Mouse (Mus musculus) lung, embryonic 14.5 days (tissue): ENCODE measurements at regions not wholly inside any gene's neighbourhood (a gene's known extent, or its start where the extent isn't known, plus 50 kb on each side); places are given as distances from the start of the nearest gene placed in this dataset.
"Not testable (repeated sequence)": the region's sequence is repeated elsewhere in the genome, so short reads cannot be mapped to it uniquely, and the experiment has no call there.

ENCODE experiments used
- ATAC-seq: fragments of 200-750 bp; cut with Nextera tagmentation; 2 replicates; pipeline ENCODE4 v1.8.0; 2017; ENCODE audit warnings: mild to moderate bottlenecking, moderate TSS enrichment, moderate library complexity; ENCODE audit not compliant: insufficient read depth
- DNase-seq: peaks from one replicate; pipeline ENCODE4 v3.0.0-alpha.2; 2015
- H3K27ac ChIP-seq: fragments of 300-500 bp; sonication (generic); 2 replicates; pipeline ENCODE4 v1.5.1; 2014; ENCODE audit warnings: low read depth, mild to moderate bottlenecking, moderate library complexity
- H3K27me3 ChIP-seq: fragments of 300-500 bp; sonication (generic); 2 replicates; pipeline ENCODE4 v1.6.1; 2014; ENCODE audit warnings: low read length, control low read depth; ENCODE audit not compliant: insufficient read depth
- H3K36me3 ChIP-seq: fragments of 300-500 bp; sonication (generic); 2 replicates; pipeline ENCODE4 v1.6.1; 2014; ENCODE audit warnings: control low read depth; ENCODE audit not compliant: insufficient read depth
- H3K4me1 ChIP-seq: fragments of 300-500 bp; sonication (generic); 2 replicates; pipeline ENCODE4 v1.6.1; 2014; ENCODE audit warnings: antibody characterized with exemption, control low read depth; ENCODE audit not compliant: insufficient read depth
- H3K4me2 ChIP-seq: fragments of 300-500 bp; sonication (generic); 2 replicates; pipeline ENCODE4 v1.6.1; 2014; ENCODE audit warnings: mild to moderate bottlenecking
- H3K4me3 ChIP-seq: fragments of 300-500 bp; sonication (generic); 2 replicates; pipeline ENCODE4 v1.5.1; 2014; ENCODE audit warnings: low read depth, low read length
- H3K9ac ChIP-seq: fragments of 300-500 bp; sonication (generic); 2 replicates; pipeline ENCODE4 v1.6.1; 2014
- H3K9me3 ChIP-seq: fragments of 300-500 bp; sonication (generic); 2 replicates; pipeline ENCODE4 v1.6.1; 2016; ENCODE audit warnings: low read depth, low read length, control low read depth
- CTCF ChIP-seq: IDR thresholded peaks from 2 replicates; pipeline ENCODE4 v1.5.1; 2016; ENCODE audit warnings: antibody characterized with exemption, low read depth
- WGBS: fragments of 180-500 bp; shearing (Covaris S2); extraction: QIAGEN DNeasy Blood & Tissue Kit; methylation state at CpG from one replicate; pipeline ENCODE4 v1.1.7; 2014; 5-methylcytosine and 5-hydroxymethylcytosine counted together

DNA sequence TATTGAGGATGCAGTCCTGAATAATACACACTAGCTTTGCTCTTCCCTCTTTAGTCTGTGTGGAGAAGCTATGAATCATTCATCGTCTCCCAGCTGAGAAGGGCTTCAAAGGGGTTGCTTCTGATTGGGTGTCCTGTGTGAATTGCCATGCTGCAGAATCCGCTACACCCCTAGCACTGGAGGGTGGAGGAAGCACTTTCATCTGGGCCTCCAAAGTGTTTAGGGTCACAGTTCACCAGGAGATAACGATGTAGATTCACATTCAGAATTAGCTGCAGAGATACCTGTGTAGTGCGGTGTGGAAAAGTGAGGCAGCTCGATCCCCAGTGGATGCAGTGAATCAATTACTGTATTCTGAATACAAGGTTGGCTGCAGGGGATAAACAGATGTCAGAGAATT lies 301.2 kb upstream of the Ednrb start:
- Histone ChIP-seq H3K36me3 (no peaks in the 10 kb centered on the region), H3K27me3 (no peaks in the 10 kb centered on the region), H3K4me3 (no peak overlapping the region), H3K27ac (no peak overlapping the region), H3K9me3 (no peaks in the 10 kb centered on the region), H3K4me1 (no peaks in the 10 kb centered on the region), H3K9ac (no peak overlapping the region), H3K4me2 (no peak overlapping the region)
- ATAC-seq (no peak), DNase-seq (no peak)
- TF ChIP-seq CTCF = no peak
- WGBS = 37% methylated on average over 5 of the region's 5 CpGs

- ATAC-seq (no peak), DNase-seq (no peak)
- no peak overlapping the region for H3K4me2 ChIP-seq
- H3K9me3 ChIP-seq = no peaks in the 10 kb centered on the region
- no peaks in the 10 kb centered on the region for H3K36me3 ChIP-seq
- no peaks in the 10 kb centered on the region for H3K27me3 ChIP-seq
- no peak overlapping the region for H3K27ac ChIP-seq
- H3K4me3 ChIP-seq = no peak overlapping the region
- 78% methylated on average over 14 of the region's 14 CpGs for WGBS
- no peaks in the 10 kb centered on the region for H3K4me1 ChIP-seq
- no peak overlapping the region for H3K9ac ChIP-seq
- TF ChIP-seq CTCF = no peak
These were observed 271.1 kb upstream of the Ednrb start for GRCm38 (mm10) chr14:104114986-104115951.

DNA sequence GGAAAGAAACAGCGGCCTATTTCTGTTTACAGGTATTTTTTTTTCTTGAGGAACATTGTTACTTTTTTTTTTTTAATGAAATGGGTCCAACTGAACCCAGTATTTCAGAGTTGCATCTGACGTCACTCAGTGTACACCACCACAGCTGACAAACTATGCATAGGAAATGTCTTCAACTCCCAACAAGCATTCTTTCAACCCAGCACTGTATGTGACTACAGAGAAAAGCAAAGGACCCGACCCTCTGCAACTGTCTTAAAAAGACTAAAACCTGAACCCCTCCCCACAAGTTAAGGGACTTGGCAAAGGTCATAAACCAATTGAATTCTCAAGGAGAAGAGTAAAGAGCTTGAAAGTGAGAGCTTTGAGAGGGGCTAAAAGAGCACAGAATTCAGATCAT lies 270.0 kb upstream of the Ednrb start:
- Histone ChIP-seq H3K27ac (no peak overlapping the region), H3K9me3 (no peaks in the 10 kb centered on the region), H3K4me2 (no peak overlapping the region), H3K27me3 (no peaks in the 10 kb centered on the region), H3K4me3 (no peak overlapping the region), H3K36me3 (no peaks in the 10 kb centered on the region), H3K4me1 (no peaks in the 10 kb centered on the region), H3K9ac (no peak overlapping the region)
- no peak for TF ChIP-seq CTCF
- DNase-seq (no peak), ATAC-seq (no peak)
- 62% methylated on average over 3 of the region's 3 CpGs for WGBS

DNA sequence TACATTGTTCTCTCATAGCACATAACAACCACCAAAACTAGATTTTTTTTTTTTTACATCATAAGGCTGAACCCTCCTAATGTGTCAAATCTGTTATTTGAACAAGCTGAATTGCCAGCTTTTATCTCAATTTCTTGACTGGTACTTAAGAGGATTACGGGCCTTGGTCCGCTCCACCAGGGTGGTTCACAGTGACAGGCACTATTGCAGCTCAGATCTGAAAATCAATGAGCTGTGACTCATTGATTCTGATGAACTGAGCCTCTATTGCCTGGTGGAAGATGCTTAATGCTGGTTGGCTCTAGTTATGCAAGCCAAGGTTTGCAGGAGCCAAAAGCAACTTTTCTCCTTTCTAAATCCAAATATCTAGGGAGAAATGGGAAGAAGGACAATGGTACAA lies 269.2 kb upstream of the Ednrb start:
- no peak overlapping the region for H3K4me2 ChIP-seq
- H3K27ac ChIP-seq = no peak overlapping the region
- ATAC-seq (no peak), DNase-seq (no peak)
- no peak overlapping the region for H3K4me3 ChIP-seq
- no peak overlapping the region for H3K9ac ChIP-seq
- WGBS = 62% methylated on average over 2 of the region's 2 CpGs
- TF ChIP-seq CTCF = no peak
- H3K27me3 ChIP-seq = no peaks in the 10 kb centered on the region
- no peaks in the 10 kb centered on the region for H3K4me1 ChIP-seq
- no peaks in the 10 kb centered on the region for H3K9me3 ChIP-seq
- no peaks in the 10 kb centered on the region for H3K36me3 ChIP-seq

GRCm38 (mm10) chr14:104086381-104086780 lies 242.2 kb upstream of the Ednrb start:
- Histone ChIP-seq H3K36me3 (no peaks in the 10 kb centered on the region), H3K4me3 (no peak overlapping the region), H3K27me3 (no peaks in the 10 kb centered on the region), H3K4me2 (no peak overlapping the region), H3K27ac (no peak overlapping the region), H3K4me1 (no peaks in the 10 kb centered on the region), H3K9me3 (no peaks in the 10 kb centered on the region), H3K9ac (no peak overlapping the region)
- ATAC-seq (no peak), DNase-seq (no peak)
- no peak for TF ChIP-seq CTCF
- 88% methylated on average over 2 of the region's 2 CpGs for WGBS

GRCm38 (mm10) chr14:104064199-104064598 lies 220.0 kb upstream of the Ednrb start:
- H3K4me2 ChIP-seq, H3K9me3 ChIP-seq, ATAC-seq, H3K4me1 ChIP-seq, H3K4me3 ChIP-seq, H3K36me3 ChIP-seq, H3K9ac ChIP-seq, H3K27me3 ChIP-seq, DNase-seq, H3K27ac ChIP-seq: not testable (repeated sequence)
- 55% methylated on average over 1 of the region's 4 CpGs for WGBS

DNA sequence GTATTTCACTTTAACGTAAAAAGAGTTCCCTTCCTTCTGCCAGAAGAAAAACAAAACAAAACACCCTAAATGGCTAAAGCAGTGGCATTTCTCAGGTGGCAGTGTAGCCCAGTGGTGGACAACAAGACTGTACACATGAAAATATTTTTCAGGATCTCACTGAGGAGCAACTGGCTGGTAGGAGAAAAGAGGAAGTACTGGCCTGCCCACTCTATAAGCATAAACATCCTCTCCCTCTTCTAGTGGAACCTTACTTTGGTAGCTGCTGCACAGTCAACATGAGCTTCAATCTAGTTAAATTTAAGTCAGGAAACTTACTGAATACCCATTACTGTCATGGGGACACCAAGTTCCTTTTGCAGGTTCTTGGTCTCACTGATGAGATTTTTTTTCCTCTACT lies 209.5 kb upstream of the Ednrb start:
- Histone ChIP-seq H3K4me2 (no peak overlapping the region), H3K27ac (no peak overlapping the region)

More for the DNA sequence above, 209.5 kb upstream of the Ednrb start:
- no peak for TF ChIP-seq CTCF
- Histone ChIP-seq H3K9me3 (no peaks in the 10 kb centered on the region), H3K36me3 (no peaks in the 10 kb centered on the region), H3K27me3 (no peaks in the 10 kb centered on the region), H3K4me3 (no peak overlapping the region), H3K4me1 (no peaks in the 10 kb centered on the region), H3K9ac (no peak overlapping the region)
- 77% methylated on average over 1 of the region's 1 CpGs for WGBS
- ATAC-seq = no peak
- DNase-seq = no peak
